Mouse (Mus musculus) cerebellum, adult 8-10 months (tissue): ENCODE measurements at regions not wholly inside any gene's neighbourhood (a gene's known extent, or its start where the extent isn't known, plus 50 kb on each side); places are given as distances from the start of the nearest gene placed in this dataset.

Experiments
- DNase-seq: peaks from one replicate; pipeline ENCODE4 v3.0.0; 2022

DNA sequence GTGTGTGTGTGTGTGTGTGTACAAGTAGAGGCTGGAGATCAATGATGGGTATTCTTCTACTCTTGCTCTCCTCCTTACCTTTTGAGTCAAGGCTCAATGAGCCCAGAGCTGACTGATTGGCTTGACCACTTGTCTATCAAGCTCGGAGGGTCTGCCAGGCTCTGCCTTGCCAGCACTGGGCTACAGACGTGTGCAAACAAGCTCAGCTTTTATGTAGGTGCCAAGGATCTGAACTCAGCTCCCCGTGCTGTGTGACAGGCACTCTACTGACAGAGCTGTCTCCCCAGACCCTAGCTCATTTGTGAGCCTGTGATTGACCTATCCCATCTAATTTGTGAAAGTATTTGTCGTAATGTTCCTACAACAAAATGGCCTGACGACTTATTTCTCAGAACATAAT, 54.2 kb upstream of the Cdc42bpa start:
- DNase-seq, result no peak

DNA sequence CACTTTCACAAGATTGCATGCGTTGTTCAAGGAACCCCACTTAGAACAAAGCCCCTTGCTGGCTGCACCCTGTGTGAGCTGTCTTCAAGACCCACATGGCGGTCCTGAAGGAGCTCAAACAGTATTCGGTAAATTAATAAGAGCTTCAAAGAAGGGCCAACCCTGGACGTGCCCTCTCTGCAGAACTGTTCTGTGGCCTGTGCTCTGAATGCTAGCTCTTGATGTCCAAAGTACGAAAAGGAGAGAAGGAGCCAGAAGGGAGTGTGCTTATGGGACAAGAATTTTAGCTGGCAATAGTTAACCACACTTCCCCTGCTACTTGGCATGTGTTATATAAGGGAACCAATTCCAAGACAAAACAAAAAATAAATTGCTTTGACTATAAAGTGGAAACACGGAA, 67.6 kb upstream of the Cdc42bpa start:
- no peak for DNase-seq

- no peak for DNase-seq
Measured at GRCm38 (mm10) chr1:179887921-179888320, 72.4 kb upstream of the Cdc42bpa start.

DNA sequence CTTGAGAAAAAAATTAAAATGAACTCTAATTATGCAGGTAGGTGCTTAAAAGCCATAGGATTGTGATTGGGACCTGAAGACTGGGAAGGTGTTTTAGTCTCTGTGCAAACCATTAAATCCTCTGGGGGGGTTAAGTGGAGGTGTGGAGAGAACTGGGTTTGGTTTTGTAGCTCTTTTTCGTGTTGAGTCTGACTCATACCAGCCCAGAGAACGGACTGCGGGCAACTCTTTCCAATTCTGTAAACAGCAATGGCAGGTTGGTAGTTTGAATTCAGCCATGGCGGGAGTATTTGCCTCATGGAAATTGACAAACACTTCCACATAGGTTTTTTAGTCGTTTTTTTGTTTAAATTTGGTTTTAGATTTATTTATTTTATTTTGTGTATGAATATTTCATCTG, 77.7 kb upstream of the Ahctf1 start:
- no peak for DNase-seq

GRCm38 (mm10) chr1:179877893-179878292, 74.4 kb upstream of the Ahctf1 start:
- DNase-seq, result no peak

- DNase-seq, result no peak
Measured at GRCm38 (mm10) chr1:179873772-179874555, 70.5 kb upstream of the Ahctf1 start.

GRCm38 (mm10) chr1:179871961-179872360, 68.5 kb upstream of the Ahctf1 start:
- no peak for DNase-seq

- no peak for DNase-seq
Measured at GRCm38 (mm10) chr1:179868656-179869055, 65.2 kb upstream of the Ahctf1 start.

- no peak for DNase-seq
Measured at GRCm38 (mm10) chr1:179867493-179867892, 64.0 kb upstream of the Ahctf1 start.

GRCm38 (mm10) chr1:179866056-179866772, 62.7 kb upstream of the Ahctf1 start:
- DNase-seq, result no peak

GRCm38 (mm10) chr1:179865561-179865960, 62.1 kb upstream of the Ahctf1 start:
- no peak for DNase-seq

- DNase-seq, result no peak
Measured at GRCm38 (mm10) chr1:179864537-179865226, 61.2 kb upstream of the Ahctf1 start.

- no peak for DNase-seq
Measured at GRCm38 (mm10) chr1:179863420-179863819, 59.9 kb upstream of the Ahctf1 start.

- no peak for DNase-seq
Measured at GRCm38 (mm10) chr1:179862941-179863340, 59.5 kb upstream of the Ahctf1 start.

DNA sequence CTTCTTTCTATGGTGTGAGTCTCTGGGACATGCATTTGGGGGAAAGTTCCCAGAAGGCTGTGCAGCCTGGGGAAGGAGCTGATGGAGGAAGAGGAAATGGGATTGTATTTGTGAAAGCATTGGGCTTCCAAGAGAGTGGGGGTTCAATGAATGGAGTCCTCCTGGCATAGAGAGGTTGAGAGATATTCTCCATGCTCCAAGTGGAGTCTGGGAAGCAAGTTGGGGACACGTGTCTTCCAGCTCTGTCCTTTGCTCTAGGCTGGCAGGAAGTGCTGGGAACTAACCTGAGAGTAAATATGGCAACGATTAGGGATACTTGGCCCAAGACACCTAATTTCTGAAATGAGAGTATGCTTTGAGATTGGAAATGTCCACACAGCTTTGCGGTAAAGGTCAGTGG, 58.3 kb upstream of the Ahctf1 start:
- DNase-seq, result no peak

DNA sequence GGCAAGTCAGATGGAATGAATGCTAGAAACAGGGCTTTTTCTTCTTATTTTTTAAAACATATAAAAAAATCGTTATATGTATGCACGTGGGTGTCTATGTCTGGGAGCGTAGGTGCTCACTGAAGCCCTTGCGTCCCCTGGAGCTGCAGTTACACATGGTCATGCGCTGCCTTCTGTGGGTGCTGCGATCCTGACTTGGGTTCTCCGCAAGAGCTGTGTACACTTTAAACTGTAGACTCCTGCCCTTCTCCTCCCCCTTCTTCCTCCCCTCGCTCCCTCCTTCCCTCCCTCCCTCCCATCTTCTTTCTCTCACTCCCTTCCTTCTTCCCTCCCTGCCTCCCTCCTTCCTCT, 56.0 kb upstream of the Ahctf1 start:
- DNase-seq, result no peak

DNA sequence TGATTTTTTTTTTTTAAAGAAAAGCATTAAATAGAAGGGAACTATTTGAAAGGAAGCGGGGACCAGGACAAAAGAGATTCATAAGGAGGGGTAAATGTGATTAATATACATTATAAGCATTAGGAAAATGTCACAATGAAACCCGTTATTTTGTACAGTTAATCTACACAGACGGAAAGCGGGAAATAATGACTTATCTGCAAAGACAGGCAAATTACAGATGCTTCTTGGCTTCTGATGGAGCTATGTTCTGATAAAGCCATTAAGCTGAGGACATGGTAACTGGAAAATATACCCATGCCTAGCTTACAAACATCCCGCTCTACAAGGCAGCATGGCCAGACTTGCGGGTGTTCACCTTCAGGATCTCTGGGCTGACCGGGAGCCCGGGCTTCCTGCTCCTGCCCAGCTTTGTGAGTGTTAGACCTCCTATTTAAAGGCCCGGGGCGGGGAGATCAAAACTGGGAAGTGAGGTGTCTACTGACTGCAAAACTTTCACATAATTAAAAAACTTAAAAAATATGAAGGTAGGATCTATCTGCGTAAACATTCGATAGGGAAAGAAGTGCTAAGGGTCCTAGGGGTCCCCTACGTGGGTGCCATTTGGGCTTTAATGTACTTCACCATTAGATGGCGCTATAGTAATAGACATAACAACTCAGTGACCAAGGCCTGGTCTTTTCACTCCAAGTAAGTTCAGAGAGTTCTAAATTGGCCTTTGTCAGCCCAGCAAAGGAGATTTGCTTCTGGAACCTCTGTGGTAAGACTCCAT, 55.5 kb upstream of the Ahctf1 start:
- peak; percentile 39 for DNase-seq

DNA sequence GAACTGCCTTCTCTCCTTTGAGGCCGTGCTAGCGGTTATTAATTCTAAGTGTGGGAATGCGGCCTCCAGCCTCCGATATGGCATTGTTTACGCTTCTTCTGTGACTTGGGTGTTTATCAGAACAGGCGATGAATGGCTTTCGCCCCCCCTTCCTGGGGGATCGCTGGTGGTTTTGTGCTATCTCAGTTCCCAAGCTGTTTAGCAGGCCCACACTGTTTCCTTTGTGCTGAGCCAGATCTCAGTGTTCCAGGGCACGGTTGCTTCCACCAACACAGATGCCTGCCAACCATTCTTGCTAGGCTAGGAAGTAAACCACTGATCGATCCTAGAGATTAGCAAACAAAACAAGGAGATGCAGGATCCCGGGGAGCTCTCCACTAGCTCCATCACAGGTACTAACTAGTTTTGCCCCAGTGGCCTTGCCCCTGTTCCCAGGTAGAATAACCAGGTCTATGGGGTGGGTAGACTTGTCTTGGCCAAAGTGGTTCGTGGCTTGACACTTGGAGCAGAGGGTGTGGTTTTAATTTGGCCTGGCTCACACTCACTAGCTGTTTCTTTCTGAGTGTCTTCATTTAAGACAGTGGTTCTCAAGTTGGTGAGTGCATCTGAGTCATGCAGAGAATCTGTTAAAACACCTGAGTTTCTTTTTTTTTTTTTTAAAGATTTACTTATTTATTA, 50.9 kb upstream of the Ahctf1 start:
- no peak for DNase-seq
